Mouse (Mus musculus) urinary bladder, postnatal 25 days (tissue): ENCODE results near the gene Spns2.

Experiments used
- DNase-seq: peaks from one replicate; pipeline ENCODE4 v3.0.0; 2022; ENCODE audit warnings: low spot score

Gene Spns2

DNA sequence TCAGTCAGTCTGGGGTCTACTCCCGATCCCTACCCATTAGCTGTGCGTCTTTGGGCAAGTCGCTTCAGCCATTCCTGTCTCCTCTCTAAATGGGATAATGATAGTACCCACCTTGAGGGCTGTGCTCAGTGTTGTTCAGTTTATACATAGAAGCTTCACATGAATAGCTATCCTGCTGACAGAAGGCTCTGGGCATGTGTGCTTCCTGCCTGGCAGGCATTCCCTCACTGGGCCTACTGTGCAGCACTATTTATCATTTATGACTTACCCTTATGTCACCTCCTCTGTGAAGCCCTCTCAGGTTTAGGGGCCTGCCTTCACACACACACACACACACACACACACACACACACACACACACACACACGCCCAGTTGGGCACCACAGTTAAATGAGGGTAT, 10.4 kb upstream of the Spns2 start:
- no peak for DNase-seq

GRCm38 (mm10) chr11:72497367-72497766, 7.7 kb upstream of the Spns2 start:
- DNase-seq = no peak

DNA sequence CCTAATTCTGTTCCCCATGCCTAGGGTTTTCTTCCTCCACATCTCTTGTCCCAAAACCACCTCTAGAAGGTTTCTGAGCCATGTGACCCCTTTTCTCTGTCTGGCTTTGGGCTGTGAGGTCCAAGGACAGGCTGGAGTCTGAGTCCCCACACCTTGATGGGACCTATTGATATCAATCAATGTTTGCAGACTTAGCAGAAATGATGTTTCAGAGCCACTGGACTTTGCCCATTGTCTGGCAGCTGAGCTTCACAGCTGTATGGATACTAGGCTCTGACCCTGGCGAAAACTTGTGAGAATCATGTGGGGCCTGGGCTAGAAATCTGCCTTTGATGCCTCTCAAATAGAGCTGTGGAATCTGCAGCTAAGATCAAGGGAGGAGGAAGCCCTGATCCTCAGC, 7.1 kb upstream of the Spns2 start:
- no peak for DNase-seq

DNA sequence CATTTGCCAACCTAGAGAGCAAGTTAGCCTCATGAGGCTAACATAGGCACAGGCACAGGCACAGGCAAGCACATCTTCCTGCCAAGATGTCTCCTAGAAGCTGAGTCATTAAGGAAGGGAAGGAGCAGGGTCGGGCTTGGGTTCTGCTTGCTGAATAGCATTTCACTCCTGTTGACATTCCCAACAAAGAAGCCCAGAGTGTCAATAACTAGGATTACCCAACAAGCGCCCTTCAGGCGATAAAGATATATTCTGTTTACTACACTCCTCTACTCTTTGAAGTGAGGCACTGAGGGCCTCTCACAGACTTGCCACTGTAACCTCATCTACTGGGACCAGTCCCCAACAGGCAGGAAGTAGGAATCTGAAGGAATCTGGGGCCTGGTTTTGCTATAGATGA, 6.4 kb upstream of the Spns2 start:
- no peak for DNase-seq

GRCm38 (mm10) chr11:72494046-72494988, 4.6 kb upstream of the Spns2 start:
- DNase-seq = no peak

DNA sequence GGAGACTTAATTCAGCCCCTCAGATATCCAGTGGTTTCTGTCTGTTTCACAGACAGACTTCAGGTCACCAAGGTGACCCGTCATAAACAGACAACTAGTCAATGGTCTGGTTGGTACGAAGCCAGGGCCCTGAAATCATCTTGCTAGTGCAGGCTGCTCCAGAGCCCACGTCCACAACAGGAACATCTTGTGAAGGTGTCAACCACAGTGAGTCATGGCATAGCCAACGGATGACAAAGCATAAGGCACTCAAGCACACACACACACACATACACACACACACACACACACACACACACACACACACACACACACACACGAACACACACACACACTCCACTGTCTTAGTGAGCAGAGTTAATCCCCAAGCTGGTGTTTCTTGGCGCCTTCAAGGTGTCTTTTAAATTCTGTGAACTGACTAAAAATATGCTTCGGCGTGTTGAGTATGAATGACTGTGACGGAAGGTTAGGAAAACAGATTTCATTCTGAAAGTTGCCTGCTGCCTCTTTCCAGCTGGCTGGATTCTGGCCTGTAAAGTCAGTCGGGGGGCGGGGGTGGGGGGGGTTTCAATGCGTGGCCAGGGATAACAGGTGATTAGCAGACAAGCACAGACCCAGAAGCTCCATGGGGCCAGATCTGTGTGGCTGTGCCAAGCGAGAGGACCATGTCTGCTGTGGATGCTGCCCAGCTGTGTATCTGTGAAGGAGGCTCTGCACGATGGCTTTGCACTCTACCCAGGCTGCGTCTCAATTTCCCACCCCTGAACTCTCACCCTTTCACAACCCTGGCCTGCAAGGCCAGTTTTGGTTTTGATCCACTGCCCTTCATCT, 1.6 kb upstream of the Spns2 start:
- no peak for DNase-seq

GRCm38 (mm10) chr11:72489397-72489796, 307 bp downstream of the Spns2 start:
- DNase-seq = no peak

DNA sequence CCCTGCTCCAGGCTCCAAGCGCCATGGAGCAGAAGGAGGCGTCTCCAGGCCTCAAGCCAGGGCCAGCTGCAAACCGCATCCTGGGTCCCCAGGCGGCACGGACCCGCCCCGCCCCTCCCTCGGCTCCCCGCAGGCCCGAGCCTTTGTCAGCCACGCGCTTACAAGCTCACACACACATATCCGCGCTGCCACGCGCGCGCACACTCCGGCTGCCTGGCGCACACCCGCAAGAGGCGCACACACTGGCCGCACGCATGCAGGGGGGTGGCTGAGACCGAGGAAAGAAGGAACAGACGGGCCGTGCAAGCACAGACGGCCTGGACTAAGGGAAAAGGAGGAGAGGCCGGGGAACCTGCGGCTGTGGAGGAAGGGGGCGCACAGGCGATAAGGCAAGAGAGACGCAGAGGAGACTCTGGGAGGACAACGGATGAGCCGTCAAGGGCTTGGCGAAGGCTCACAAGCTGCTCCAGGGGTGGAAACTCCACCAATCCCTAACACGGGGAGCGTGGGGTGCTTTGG, 892 bp downstream of the Spns2 start:
- no peak for DNase-seq

- DNase-seq = no peak
These were observed 2.0 kb downstream of the Spns2 start for GRCm38 (mm10) chr11:72487739-72488138.

DNA sequence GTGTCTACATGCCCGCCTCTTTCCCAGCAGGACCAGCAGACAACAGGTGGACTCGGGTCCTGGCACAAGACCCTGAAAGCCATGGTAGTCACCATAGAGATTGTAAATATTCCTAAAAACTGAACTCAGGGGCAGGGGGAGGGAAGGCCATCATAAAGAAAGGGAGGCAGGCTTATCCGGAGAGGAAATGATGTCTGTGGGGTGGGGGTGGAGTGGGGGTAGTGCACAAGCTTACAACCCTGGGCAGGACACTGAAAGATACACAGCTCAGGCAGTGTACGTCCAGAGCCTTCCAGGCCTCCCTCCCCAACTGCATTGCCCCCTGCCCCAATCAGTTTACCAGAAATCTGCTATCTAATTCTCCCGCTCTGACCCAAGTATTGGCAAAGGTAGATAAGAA, 2.5 kb downstream of the Spns2 start:
- DNase-seq = no peak

GRCm38 (mm10) chr11:72485960-72486359, 3.7 kb downstream of the Spns2 start:
- DNase-seq = no peak

GRCm38 (mm10) chr11:72485157-72485556, 4.5 kb downstream of the Spns2 start:
- no peak for DNase-seq

DNA sequence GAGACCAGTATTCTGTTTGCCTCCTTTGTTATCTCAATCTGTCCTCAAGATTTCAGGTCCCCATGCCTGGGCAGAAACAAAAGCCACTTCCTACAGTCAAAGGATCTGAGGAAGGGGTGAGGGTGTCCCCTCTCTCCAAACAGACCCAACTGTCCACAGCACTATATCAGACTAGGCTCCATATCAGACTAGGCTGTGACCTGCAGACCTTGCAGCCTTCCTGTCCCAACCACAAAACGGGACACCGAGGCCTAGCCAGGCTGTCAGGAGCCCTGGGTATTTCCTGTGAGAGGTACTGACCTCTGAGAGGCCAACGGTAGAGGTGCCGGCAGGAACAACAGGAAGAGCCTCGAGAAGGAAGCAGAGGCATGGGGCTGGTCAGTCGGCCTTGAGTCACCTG, 5.2 kb downstream of the Spns2 start:
- no peak for DNase-seq

DNA sequence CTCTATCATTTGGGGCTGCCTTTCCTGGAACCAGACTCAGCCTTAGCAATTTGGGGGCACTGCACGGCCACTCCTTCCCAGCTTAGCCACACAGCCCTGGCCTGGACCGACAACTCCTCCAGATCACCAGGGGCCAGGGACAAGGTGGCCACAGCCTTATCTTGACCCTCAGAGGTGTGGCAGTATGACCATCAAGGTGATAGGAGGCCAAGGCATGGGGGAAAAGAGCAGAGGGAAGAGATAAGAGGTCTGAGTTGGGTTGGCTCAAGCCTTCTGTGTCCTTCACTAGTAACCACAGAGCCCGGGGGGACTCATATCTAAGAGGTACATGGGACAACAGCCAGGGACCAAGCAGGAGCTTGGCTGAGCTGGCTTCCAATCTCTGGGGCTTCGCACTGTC, 7.8 kb downstream of the Spns2 start:
- no peak for DNase-seq

DNA sequence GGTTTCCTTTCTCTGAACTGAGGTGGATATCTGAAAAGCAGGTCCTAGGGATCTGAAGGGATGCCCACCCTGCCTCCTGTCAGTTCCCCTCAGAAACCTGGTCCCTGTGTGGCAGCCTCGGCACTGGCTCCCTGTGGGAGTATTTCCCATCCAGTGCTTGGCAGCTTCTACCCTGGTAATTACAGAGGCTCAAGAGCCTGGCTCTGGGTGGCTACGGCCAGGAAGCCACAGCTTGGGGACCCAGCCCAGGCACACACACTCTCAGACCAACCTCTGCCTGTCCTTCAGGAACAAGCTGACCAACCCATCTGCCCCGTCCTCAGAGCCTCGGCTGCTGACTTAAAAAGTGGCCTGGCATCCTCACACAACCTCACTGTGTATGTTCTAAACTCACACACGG, 8.4 kb downstream of the Spns2 start:
- DNase-seq = no peak

DNA sequence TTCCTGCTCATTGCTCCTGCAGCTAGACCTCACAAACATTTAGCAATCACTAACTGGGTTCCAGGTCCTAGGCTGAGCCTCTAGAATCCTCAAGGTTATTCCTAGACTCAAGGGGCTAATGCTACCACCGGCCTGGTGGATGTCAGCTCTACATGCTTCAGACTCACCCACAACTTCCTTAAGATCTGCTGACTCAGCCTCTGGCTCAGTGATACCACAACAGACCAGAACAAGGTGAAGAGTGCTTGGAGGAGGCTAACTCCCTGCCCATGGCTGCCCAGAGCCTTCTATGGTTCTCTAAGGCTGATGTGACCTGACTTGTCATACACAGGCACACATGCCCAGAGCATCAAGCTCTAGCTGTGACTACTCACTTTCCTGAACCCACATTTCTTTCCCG, 10.2 kb downstream of the Spns2 start:
- no peak for DNase-seq

DNA sequence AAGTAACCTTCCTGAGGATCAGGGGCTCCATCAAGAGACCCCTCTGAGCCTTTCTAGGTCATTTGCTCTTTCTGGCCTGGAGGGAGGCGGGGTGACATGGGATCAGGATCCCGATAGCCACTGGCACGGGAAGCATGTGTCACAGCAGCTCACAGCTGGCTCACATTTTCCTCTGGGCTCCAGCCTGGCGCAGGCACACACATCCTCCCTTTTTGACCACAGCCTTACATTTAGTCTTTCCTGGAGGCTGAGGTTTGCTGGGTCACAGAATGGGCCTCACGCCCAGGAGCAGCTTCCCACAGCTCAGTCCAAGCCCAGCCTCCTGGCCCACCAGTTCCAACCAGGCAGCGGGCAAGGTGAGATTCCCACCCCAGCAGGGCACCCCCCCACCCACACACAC, 11.5 kb downstream of the Spns2 start:
- DNase-seq = no peak

- DNase-seq = no peak
These were observed 12.1 kb downstream of the Spns2 start for GRCm38 (mm10) chr11:72477653-72478052.

DNA sequence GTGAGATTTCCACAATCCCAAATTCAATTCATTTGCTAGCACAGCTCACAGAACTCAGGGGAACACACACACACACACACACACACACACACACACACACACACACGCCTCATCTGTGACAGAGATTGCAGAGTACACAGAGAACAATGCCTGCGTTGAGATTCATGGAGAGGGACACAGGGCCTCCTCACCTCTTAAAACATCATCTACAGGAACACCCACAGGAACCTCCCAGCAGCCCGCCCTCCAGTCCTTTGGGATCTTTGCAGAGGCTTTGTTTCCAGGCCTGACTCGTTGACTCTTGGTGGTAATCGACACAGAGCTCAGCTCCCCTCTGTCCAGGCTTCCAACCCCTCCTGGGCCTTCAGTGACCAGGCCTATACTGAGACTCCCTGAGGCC, 12.5 kb downstream of the Spns2 start:
- DNase-seq = no peak

- DNase-seq = no peak
These were observed 13.6 kb downstream of the Spns2 start for GRCm38 (mm10) chr11:72476074-72476625.

DNA sequence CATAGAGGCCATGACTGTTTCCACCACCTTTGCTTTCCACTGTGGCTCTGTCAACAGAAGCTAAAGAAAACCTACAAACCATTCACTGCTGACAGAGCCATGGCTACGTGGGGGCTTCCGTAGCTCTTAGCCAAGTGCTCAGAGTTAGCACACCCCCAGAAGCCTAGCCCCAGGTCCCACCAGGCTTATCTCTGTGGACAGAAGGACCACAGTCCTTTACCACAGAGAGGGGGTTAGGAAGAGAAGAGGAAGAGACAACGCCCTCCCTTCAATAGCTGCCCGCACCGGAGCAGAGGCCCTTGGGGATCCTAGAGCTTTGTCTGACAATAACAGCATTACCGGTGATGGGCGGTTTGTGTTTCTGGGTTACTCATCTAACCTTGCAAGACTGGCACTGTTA, 14.3 kb downstream of the Spns2 start:
- no peak for DNase-seq

DNA sequence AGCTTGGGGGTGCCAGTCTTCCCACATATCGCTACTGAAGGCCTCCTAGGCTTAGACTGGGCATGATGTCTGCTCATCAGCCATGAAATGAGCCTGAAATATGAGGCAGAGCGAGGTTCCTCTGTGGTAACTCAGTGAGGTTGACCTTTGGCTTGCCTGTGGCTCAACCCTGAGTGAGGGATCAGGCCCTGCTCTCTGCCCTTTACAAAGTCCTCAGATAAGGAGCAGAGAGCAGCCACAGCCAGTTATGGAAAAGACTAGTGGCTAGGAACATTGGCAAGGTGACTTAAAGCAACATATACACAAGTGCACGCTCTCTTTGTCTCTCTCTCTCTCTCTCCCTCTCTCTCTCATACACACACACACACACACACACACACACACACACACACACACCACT, 14.8 kb downstream of the Spns2 start:
- DNase-seq = no peak

GRCm38 (mm10) chr11:72473540-72473939, 16.2 kb downstream of the Spns2 start:
- DNase-seq = no peak
